In the genomic region with DNA sequence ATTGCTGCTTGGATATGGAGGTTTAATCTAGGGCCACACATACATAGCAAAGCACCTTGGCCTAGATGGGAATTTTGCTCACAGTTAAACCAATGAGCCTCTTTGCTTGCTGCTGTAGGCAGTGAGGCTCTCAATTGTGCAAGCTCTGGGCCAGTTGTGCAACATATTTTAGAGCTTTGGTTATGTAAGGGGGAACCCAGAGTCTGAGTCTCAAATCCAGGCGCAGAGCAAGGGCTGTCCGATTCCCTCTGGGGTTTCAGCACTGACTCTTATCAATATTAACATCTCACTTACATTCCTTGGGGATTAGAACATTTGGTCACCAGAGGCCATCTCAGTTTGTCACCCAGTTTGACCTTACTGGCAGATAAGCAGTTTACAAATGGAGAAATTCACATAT, we compare ENCODE assay signal across 9 mouse cellular contexts. TPM values are rescaled to one million over a fixed set of nuclear protein-coding genes. Genes with fewer than 3 reads are reported as not detected.
DNase-seq lines count a peak whose midpoint lies in the region; ATAC-seq and TF ChIP-seq lines count a peak whose summit lies in the region.
"Had no signal": no experiment of that assay in that cellular context is flagged by ENCODE, and none has a peak within 500 bp of the region (broad histone marks: within the 10 kb centered on the region; RNA-seq: fewer than 3 reads in every experiment).

No protein-coding gene starts in this region.

- peak; percentile 50 for DNase-seq in kidney, adult 9 months
- DNase-seq in fat pad, adult 2 months (ENCODE audit: extremely low read depth, low read depth, low spot score) = peak; percentile 94
- DNase-seq in cerebellum, postnatal 36 days = no peak
- DNase-seq in natural killer cell, adult 2 months (ENCODE audit: low spot score in 2 of 2) = no peak
- DNase-seq in hindbrain, postnatal 0 days (ENCODE audit: low spot score) = no peak

- no peak overlapping the region for H3K9ac ChIP-seq in kidney, embryonic 14.5 days (ENCODE audit: low read depth, low read length)
- H3K9ac ChIP-seq in liver, embryonic 16.5 days (ENCODE audit: low read depth, low read length) = no peak overlapping the region
- no peak overlapping the region for H3K9ac ChIP-seq in stomach, embryonic 16.5 days (ENCODE audit: low read length)
- H3K9ac ChIP-seq in hindbrain, postnatal 0 days (replicated peaks; ENCODE audit: low read length) = no peak overlapping the region
- H3K9ac ChIP-seq: forebrain, embryonic 15.5 days had no signal

- H3K36me3 ChIP-seq in kidney, embryonic 14.5 days (ENCODE audit: control insufficient read depth, insufficient read depth, low read length) = no peaks in the 10 kb centered on the region
- no peaks in the 10 kb centered on the region for H3K36me3 ChIP-seq in liver, embryonic 16.5 days (ENCODE audit: control insufficient read depth, insufficient read depth)
- H3K36me3 ChIP-seq in stomach, embryonic 16.5 days (ENCODE audit: control insufficient read depth, insufficient read depth, low read length) = no peaks in the 10 kb centered on the region
- no peaks in the 10 kb centered on the region for H3K36me3 ChIP-seq in hindbrain, postnatal 0 days (ENCODE audit: insufficient read depth, low read length)
- H3K36me3 ChIP-seq: forebrain, embryonic 15.5 days had no signal

- no peaks in the 10 kb centered on the region for H3K27me3 ChIP-seq in kidney, embryonic 14.5 days (ENCODE audit: control insufficient read depth, insufficient read depth, low read length)
- H3K27me3 ChIP-seq in liver, embryonic 16.5 days (ENCODE audit: control insufficient read depth, insufficient read depth, low read depth, low read length) = no peaks in the 10 kb centered on the region
- H3K27me3 ChIP-seq in stomach, embryonic 16.5 days (ENCODE audit: control insufficient read depth, insufficient read depth, low read length) = no peaks in the 10 kb centered on the region
- H3K27me3 ChIP-seq in hindbrain, postnatal 0 days (ENCODE audit: insufficient read depth, low read length) = no peaks in the 10 kb centered on the region
- H3K27me3 ChIP-seq: forebrain, embryonic 15.5 days had no signal

- no peak overlapping the region for H3K4me3 ChIP-seq in kidney, embryonic 14.5 days (ENCODE audit: low read length)
- H3K4me3 ChIP-seq in liver, embryonic 16.5 days (ENCODE audit: low read depth, low read length) = no peak overlapping the region
- H3K4me3 ChIP-seq in stomach, embryonic 16.5 days (replicated peaks; ENCODE audit: low read length) = no peak overlapping the region
- no peak overlapping the region for H3K4me3 ChIP-seq in hindbrain, postnatal 0 days (ENCODE audit: low read length)
- H3K4me3 ChIP-seq: forebrain, embryonic 15.5 days had no signal

- H3K27ac ChIP-seq in kidney, embryonic 14.5 days (ENCODE audit: low read depth, low read length) = no peak overlapping the region; the same call in 1 of the 2 replicates
- H3K27ac ChIP-seq in liver, embryonic 16.5 days (ENCODE audit: low read length) = peak overlapping the region; percentile 69
- no peak overlapping the region for H3K27ac ChIP-seq in stomach, embryonic 16.5 days (ENCODE audit: low read length)
- no peak overlapping the region for H3K27ac ChIP-seq in hindbrain, postnatal 0 days
- H3K27ac ChIP-seq: forebrain, embryonic 15.5 days had no signal

- peaks cover 7% of the 10 kb centered on the region; the same call in 1 of the 2 replicates for H3K4me1 ChIP-seq in kidney, embryonic 14.5 days (ENCODE audit: control insufficient read depth, insufficient read depth, low read length)
- peaks cover 7% of the 10 kb centered on the region for H3K4me1 ChIP-seq in liver, embryonic 16.5 days (ENCODE audit: control insufficient read depth, low read depth, low read length)
- peaks cover 23% of the 10 kb centered on the region for H3K4me1 ChIP-seq in stomach, embryonic 16.5 days (ENCODE audit: control insufficient read depth, insufficient read depth, low read length)
- H3K4me1 ChIP-seq in hindbrain, postnatal 0 days (ENCODE audit: insufficient read depth, low read length) = no peaks in the 10 kb centered on the region
- H3K4me1 ChIP-seq: forebrain, embryonic 15.5 days had no signal

- TF ChIP-seq CTCF in hindbrain, postnatal 0 days (IDR thresholded peaks at IDR 0.05; ENCODE audit: low read depth) = no peak

- no peaks in the 10 kb centered on the region for H3K9me3 ChIP-seq in kidney, embryonic 14.5 days (ENCODE audit: control insufficient read depth, low read length)
- no peaks in the 10 kb centered on the region for H3K9me3 ChIP-seq in liver, embryonic 16.5 days (replicated peaks; ENCODE audit: control insufficient read depth, low read length)
- H3K9me3 ChIP-seq in stomach, embryonic 16.5 days (replicated peaks; ENCODE audit: control insufficient read depth, low read length) = no peaks in the 10 kb centered on the region
- H3K9me3 ChIP-seq in hindbrain, postnatal 0 days (ENCODE audit: low read length) = no peaks in the 10 kb centered on the region
- H3K9me3 ChIP-seq: forebrain, embryonic 15.5 days had no signal

- no peak for ATAC-seq in kidney, embryonic 14.5 days (ENCODE audit: low FRiP score, low TSS enrichment)
- peak; percentile 65 for ATAC-seq in liver, embryonic 16.5 days (ENCODE audit: low read depth)
- ATAC-seq in stomach, embryonic 16.5 days (ENCODE audit: insufficient read depth, low FRiP score) = 0 out of 2 replicates have a peak, but pooled peaks have one; percentile 19
- ATAC-seq in hindbrain, postnatal 0 days = no peak
- ATAC-seq: forebrain, embryonic 15.5 days had no signal

- WGBS in kidney, embryonic 14.5 days = 69% methylated on average over 2 of the region's 2 CpGs
- WGBS in liver, embryonic 16.5 days (ENCODE audit: insufficient replicate concordance) = 65% methylated on average over 2 of the region's 2 CpGs
- WGBS in stomach, embryonic 16.5 days = 50% methylated on average over 2 of the region's 2 CpGs
- WGBS in hindbrain, postnatal 0 days = 90% methylated on average over 2 of the region's 2 CpGs

- H3K4me2 ChIP-seq in kidney, embryonic 14.5 days (replicated peaks; ENCODE audit: low read depth, low read length) = no peak overlapping the region
- no peak overlapping the region for H3K4me2 ChIP-seq in liver, embryonic 16.5 days (ENCODE audit: low read depth, low read length)
- no peak overlapping the region for H3K4me2 ChIP-seq in stomach, embryonic 16.5 days (ENCODE audit: low read depth, low read length)
- no peak overlapping the region for H3K4me2 ChIP-seq in hindbrain, postnatal 0 days (ENCODE audit: low read depth, low read length)
- H3K4me2 ChIP-seq: forebrain, embryonic 15.5 days had no signal

RNA-seq across cellular contexts. Expression of a gene that starts 13.3 kb away (rescaled TPM):
- polyA plus RNA-seq in kidney, embryonic 14.5 days (2014; fragmentation: Nextera tagmentation; extraction: Ambion mirVana) = 32.6 and 72.8 TPM in 2 replicates
- polyA plus RNA-seq in liver, embryonic 16.5 days (2015; fragmentation: Nextera tagmentation; extraction: Ambion mirVana) = 51.3 and 59.9 TPM in 2 replicates
- 66.3 and 72.0 TPM in 2 replicates for polyA plus RNA-seq in stomach, embryonic 16.5 days (2015; fragmentation: Nextera tagmentation; extraction: Ambion mirVana)
- 54.7 and 57.0 TPM in 2 replicates for total RNA-seq in hindbrain, postnatal 0 days (2014; rRNA removed)
- 37.5 and 38.3 TPM in 2 replicates for polyA plus RNA-seq in hindbrain, postnatal 0 days (2015; fragmentation: Nextera tagmentation; extraction: Ambion mirVana)

Comparison
In these comparisons a context has a peak if more than half of its experiments do, and no peak if none do; other contexts are left out.
1. DNase-seq: peak in kidney, adult 9 months (single experiment) and fat pad, adult 2 months (single experiment); none in cerebellum, postnatal 36 days (0 of 2), natural killer cell, adult 2 months (0 of 2) and hindbrain, postnatal 0 days (single experiment).
2. ATAC-seq: peak in liver, embryonic 16.5 days (single experiment) and stomach, embryonic 16.5 days (single experiment); none in kidney, embryonic 14.5 days (single experiment) and hindbrain, postnatal 0 days (single experiment).